Mouse (Mus musculus) small intestine, adult 2 months (tissue): ENCODE results near the gene Fam160b1. TPM values are rescaled to one million over a fixed set of nuclear protein-coding genes. Genes with fewer than 3 reads are reported as not detected.

Experiments
- H3K27ac ChIP-seq: fragments of 200-500 bp; 2 replicates; pipeline ENCODE4 v1.5.1; 2012; ENCODE audit warnings: low read depth, low read length, control low read depth, inconsistent platforms; ENCODE audit not compliant: insufficient read depth
- H3K27me3 ChIP-seq: fragments of 200-500 bp; 2 replicates; pipeline ENCODE4 v1.6.1; 2012; ENCODE audit warnings: mild to moderate bottlenecking, moderate library complexity, low read length, inconsistent platforms; ENCODE audit not compliant: control insufficient read depth, insufficient read depth
- H3K36me3 ChIP-seq: fragments of 200-500 bp; 2 replicates; pipeline ENCODE4 v1.6.1; 2012; ENCODE audit warnings: mild to moderate bottlenecking, low read length, control low read depth, inconsistent platforms; ENCODE audit not compliant: control insufficient read depth, insufficient read depth
- H3K4me1 ChIP-seq: fragments of 200-500 bp; 2 replicates; pipeline ENCODE4 v1.6.1; 2012; ENCODE audit warnings: low read length, inconsistent platforms, mixed read lengths; ENCODE audit not compliant: control insufficient read depth, insufficient read depth, insufficient read length
- H3K4me3 ChIP-seq: fragments of 200-500 bp; 2 replicates; pipeline ENCODE4 v1.5.1; 2012; ENCODE audit warnings: low read depth, mild to moderate bottlenecking, control low read depth, inconsistent platforms, low read length, moderate library complexity
- CTCF ChIP-seq: fragments of 200-500 bp; IDR thresholded peaks from 2 replicates; pipeline ENCODE4 v1.5.1; 2012; ENCODE audit warnings: low read depth, mild to moderate bottlenecking, control low read depth, inconsistent platforms, low read length, moderate library complexity, mixed read lengths; ENCODE audit not compliant: insufficient replicate concordance, insufficient read length; ENCODE audit errors: extremely low read depth
- POLR2A ChIP-seq: fragments of 200-500 bp; IDR thresholded peaks from 2 replicates; pipeline ENCODE4 v1.6.1; 2012; ENCODE audit warnings: low read depth, mild to moderate bottlenecking, control low read depth, inconsistent platforms, low read length, moderate library complexity
- WGBS: fragments of 180-500 bp; shearing (Covaris S2); methylation state at CpG from one replicate; pipeline ENCODE4 v1.1.7; 2018; 5-methylcytosine and 5-hydroxymethylcytosine counted together
- polyA plus RNA-seq: library from polyadenylated mRNA; depleted of rRNA; stranded (reverse); fragments of >200 nt; gene quantifications from 2 replicates; pipeline ENCODE4 v1.2.3, GENCODE M21; 2012

The Fam160b1 gene
- polyA plus RNA-seq, 1 experiment: 11.5 TPM

DNA sequence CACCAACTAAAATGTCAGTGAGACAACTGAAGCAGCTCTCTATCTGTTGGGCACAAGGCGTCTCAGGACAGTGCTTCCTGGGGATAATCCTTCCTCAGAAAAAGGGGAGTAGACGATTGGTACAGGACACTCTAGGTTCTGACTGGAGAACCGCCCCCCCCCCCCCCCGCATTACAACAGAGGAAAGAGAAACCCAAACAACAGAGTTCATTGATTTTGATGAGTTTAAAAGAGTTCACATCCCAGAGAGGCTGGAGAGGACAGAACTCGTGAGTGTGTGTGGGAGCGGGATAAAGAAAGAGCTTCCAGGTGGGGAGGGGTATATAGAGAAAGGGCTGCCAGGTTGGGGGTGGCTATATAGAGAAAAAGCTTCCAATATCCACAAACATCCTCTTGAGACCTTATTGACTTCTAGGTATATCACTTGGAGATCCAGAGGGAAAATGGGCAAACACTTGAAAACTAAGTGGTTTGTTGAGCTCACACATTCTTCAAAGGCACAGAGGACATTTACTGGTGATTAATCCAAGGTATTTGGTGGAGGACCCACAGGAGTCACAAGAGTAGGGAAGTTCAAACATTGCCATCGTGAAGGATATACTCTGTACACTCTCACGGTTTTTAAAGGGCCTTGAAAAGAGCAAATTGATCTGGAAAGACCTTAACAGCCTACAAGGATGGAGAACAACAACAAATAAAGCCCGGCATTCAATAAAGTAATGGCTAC lies 39.7 kb upstream of the Fam160b1 start:
- Histone ChIP-seq H3K4me1 (peaks cover 13% of the 10 kb centered on the region; the same call in 1 of the 2 replicates), H3K4me3 (no peak overlapping the region), H3K27me3 (no peaks in the 10 kb centered on the region), H3K27ac (no peak overlapping the region), H3K36me3 (no peaks in the 10 kb centered on the region; the same call in 1 of the 2 replicates)
- 74% methylated on average over 9 of the region's 9 CpGs for WGBS
- no peak for TF ChIP-seq POLR2A
- TF ChIP-seq CTCF: no peak

DNA sequence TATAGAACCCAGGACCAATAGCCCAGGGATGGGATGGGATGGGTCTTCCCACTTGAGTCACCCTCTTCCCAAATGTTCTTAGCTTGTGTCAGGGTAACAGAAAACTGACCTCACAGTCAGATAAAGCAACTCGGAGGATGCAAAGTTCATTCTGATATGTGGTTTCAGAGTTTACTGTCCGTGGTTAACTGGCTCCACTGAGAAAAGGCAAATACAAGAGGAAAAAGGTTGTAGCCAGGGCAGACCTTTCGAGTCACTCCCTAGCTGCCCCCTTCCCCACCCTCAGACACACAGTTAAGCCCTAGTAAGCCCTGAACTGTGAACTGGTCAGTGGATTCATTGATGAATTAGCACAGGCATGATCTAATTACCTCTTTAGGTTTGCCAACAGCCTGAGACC lies 38.6 kb upstream of the Fam160b1 start:
- peaks cover 13% of the 10 kb centered on the region; the same call in 1 of the 2 replicates for H3K4me1 ChIP-seq
- no peak overlapping the region for H3K4me3 ChIP-seq
- TF ChIP-seq CTCF: no peak
- TF ChIP-seq POLR2A: no peak
- H3K27me3 ChIP-seq: no peaks in the 10 kb centered on the region
- no peaks in the 10 kb centered on the region; the same call in 1 of the 2 replicates for H3K36me3 ChIP-seq
- H3K27ac ChIP-seq: peak overlapping the region; percentile 57; the same call in 1 of the 2 replicates
- WGBS: 27% methylated on average over 3 of the region's 3 CpGs

DNA sequence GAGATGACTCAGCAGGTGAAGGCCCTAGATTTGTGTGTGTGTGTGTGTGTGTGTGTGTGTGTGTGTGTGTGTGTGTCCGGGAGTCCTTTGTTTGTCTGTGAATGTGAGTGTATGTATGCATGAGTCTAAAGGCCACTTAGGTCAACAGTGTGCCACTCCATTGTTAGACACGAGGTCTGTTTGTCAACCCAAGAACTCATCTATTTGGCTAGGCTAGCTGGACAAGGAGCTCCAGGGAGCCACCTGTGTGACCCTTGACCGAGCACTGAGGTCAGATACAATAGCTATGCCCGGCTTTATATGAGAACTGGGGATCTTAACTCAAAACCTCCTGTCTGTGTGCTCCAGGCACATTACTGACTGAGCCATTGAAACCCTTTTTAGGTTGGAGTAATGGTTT lies 38.0 kb upstream of the Fam160b1 start:
- WGBS: 59% methylated on average over 4 of the region's 4 CpGs
- no peak for TF ChIP-seq POLR2A
- Histone ChIP-seq H3K27ac (no peak overlapping the region), H3K36me3 (no peaks in the 10 kb centered on the region; the same call in 1 of the 2 replicates), H3K4me3 (no peak overlapping the region), H3K27me3 (no peaks in the 10 kb centered on the region), H3K4me1 (peaks cover 13% of the 10 kb centered on the region; the same call in 1 of the 2 replicates)

DNA sequence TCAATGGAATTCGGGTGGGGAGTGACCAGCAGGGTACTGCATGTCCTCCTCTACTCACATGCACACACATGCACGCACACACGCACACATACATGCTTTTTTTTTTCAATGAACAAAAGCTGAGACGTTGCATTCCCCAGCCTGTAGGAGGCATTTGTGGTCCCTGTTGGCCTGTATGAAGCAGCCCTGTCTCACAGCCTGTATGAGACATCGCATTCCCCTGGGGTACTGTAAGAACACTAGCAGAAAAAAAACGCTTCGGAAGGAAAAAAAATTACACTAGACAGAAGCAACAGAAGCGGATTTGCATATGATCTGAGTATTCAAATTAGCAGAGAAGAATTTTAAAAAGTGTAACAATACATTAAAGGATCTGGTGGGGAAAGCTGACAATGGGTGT lies 37.4 kb upstream of the Fam160b1 start:
- H3K4me1 ChIP-seq: peaks cover 13% of the 10 kb centered on the region; the same call in 1 of the 2 replicates
- no peak overlapping the region for H3K27ac ChIP-seq
- H3K36me3 ChIP-seq: no peaks in the 10 kb centered on the region; the same call in 1 of the 2 replicates
- H3K4me3 ChIP-seq: no peak overlapping the region
- WGBS: 80% methylated on average over 8 of the region's 8 CpGs
- TF ChIP-seq POLR2A (no peak), CTCF (no peak)
- no peaks in the 10 kb centered on the region for H3K27me3 ChIP-seq

DNA sequence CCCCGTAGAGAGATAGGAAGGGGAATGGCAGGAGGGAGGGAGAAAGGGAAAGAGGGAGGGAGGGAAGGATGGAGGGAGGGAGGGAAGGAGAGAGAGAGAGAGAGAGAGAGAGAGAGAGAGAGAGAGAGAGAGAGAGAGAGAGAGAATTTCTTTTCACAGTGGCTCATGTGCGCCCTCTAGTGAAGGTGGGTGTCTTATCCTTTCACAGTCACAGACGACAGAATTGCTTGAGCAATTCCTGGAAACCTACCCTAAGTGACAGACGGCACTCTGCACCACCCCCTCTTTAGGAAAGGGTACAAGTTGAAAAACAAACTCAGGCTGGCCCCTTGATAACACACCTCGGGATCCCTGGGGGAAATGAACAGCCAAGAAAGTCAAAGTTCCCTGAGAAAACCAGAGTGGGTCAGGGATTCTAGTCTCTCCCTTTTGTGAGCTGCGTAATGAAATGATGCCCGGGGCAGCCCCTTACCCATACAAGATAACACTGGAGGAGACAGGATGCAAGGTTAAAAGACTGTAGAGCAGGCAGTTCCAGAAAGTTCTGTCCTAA lies 34.7 kb upstream of the Fam160b1 start:
- H3K36me3 ChIP-seq: no peaks in the 10 kb centered on the region; the same call in 1 of the 2 replicates
- H3K27ac ChIP-seq: no peak overlapping the region
- H3K4me3 ChIP-seq: no peak overlapping the region
- 20% methylated on average over 7 of the region's 7 CpGs for WGBS
- no peaks in the 10 kb centered on the region for H3K27me3 ChIP-seq
- peaks cover 13% of the 10 kb centered on the region; the same call in 1 of the 2 replicates for H3K4me1 ChIP-seq
- TF ChIP-seq CTCF (peak; percentile 57; the same call in 1 of the 2 replicates), POLR2A (no peak)

DNA sequence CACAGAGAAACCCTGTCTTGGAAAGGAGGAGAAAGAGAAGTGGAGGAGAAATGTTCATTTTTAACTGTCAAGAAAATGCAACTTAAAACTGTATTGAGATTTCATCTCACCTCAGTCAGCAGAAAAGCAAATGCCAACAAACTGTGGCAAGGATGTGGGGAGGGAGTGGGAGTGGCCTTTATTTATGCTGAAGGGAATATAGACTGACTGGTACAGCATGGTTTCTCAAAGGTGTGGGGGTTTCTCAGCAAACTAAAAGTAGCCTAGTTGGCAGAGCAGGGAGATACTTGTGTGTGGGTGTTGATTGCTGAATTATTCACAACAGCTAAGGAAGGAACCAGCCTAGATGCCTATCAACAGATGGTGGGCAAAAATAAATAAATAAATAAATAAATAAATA lies 32.8 kb upstream of the Fam160b1 start:
- Histone ChIP-seq H3K4me3 (no peak overlapping the region), H3K27ac (no peak overlapping the region), H3K27me3 (no peaks in the 10 kb centered on the region), H3K4me1 (peaks cover 3% of the 10 kb centered on the region; the same call in 1 of the 2 replicates), H3K36me3 (no peaks in the 10 kb centered on the region)
- TF ChIP-seq POLR2A: no peak
- TF ChIP-seq CTCF: no peak

DNA sequence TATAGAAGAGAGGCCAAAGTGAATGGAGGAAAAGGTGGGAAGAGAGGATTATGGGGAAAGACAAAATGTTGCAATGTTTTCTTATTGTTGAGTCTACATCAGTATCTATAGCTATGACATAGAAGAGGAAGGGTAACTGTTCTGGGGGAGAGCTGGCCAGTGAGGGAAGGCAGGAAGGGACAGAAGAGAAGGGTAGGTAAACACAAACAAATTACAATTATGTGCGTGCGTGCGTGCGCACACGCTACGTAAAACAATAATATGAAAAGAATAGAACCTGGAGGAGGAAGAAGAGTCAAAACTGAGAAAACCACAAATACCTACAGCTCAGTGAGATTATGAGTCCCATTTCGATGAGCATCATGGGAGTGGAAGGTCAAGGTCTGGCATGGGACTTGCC lies 32.2 kb upstream of the Fam160b1 start:
- no peak for TF ChIP-seq CTCF
- TF ChIP-seq POLR2A: no peak
- Histone ChIP-seq H3K4me1 (no peaks in the 10 kb centered on the region), H3K36me3 (no peaks in the 10 kb centered on the region), H3K27me3 (no peaks in the 10 kb centered on the region), H3K4me3 (no peak overlapping the region), H3K27ac (no peak overlapping the region)
- 90% methylated on average over 7 of the region's 7 CpGs for WGBS
